Mouse (Mus musculus) gastrocnemius, postnatal 10 days (tissue): ENCODE data around the gene Sars2. TPM values are rescaled to one million over a fixed set of nuclear protein-coding genes. Genes with fewer than 3 reads are reported as not detected.

Experiments used
- DNase-seq: peaks from one replicate; pipeline ENCODE4 v3.0.0; 2021; ENCODE audit warnings: mixed read lengths
- total RNA-seq, 2 experiments: library from RNA; stranded (reverse); gene quantifications; 2 replicates each; pipeline ENCODE4 v1.2.3; 2021

The Sars2 gene
- total RNA-seq, 2 experiments from 2014 or later, result 16.2 to 18.6 TPM

DNA sequence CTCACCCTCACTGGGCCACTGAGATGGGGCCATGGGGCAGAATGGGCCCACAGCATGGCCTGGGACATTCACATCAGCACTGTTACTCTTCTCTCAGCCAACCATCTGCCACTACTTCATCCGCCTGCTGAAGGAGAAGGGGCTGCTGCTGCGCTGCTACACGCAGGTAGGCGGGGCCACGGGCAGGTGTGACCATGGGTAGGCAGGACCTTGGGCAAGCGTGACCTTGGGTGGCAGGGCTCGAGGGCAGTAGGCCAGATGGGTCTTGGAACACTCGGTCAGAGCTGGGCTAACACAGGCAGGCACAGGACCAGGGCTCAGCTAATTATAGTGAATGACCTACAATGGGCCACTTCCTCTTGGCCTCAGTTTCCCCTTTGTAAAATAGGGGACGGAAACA, 37.0 kb downstream of the Sars2 start:
- DNase-seq, result no peak

DNA sequence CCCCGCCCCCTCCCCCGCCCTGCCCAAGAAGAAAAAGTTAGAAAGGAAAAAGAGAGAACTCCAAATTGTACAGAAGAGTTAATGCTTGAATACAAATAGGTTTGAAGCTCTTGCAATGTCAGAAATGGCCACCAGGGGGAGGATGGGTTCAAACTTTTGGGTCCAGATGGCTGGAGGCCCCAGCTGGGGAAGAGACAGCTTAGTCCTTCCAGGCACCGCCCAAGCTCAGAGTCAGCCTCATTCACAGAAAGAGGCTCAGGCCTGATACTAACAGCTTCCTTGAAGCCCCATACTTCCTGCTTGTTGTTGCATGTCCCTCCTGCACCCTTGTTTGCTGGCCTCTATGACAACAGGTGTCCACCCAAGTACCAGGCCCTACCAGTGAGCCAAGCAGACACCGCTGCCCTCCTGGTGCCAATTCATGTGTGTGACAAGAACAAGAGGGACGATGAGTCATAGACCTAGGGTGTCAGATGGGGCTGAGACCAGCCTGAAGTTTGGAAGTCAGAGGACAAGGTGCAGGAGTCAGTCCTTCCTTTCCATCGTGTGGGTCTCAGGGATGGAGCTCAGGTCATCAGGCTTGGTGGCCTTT, 38.4 kb downstream of the Sars2 start:
- peak; percentile 94 for DNase-seq

DNA sequence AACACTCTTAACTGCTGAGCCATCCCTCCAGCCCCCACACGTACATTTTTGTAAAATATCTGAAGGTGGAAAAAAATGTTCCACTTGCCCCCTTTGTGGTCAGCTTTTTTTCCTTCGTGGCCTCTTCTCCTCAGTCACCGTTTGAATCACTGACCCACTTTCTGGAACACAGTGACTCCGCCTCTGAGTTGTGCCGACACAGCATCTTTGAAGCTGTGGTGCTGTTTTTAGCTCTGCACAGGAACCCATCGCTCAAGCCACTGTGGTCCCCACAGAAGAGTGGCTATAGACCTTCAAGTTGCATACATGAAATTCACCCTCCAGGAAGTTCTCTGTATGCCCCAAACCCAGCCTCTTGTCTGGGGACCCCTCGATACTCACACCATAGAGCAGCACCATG, 39.1 kb downstream of the Sars2 start:
- no peak for DNase-seq

- DNase-seq, result no peak
These were observed 39.5 kb downstream of the Sars2 start for GRCm38 (mm10) chr7:28781261-28781663.

GRCm38 (mm10) chr7:28785161-28785560, 43.4 kb downstream of the Sars2 start:
- DNase-seq, result no peak

- no peak for DNase-seq
These were observed 46.1 kb downstream of the Sars2 start for GRCm38 (mm10) chr7:28787884-28788283.

GRCm38 (mm10) chr7:28788307-28789195, 46.8 kb downstream of the Sars2 start, which contains the start of gene Rinl:
Gene Rinl, plus strand, starts transcription at chr7:28788969.
- DNase-seq, result no peak

- DNase-seq, result no peak
These were observed 47.4 kb downstream of the Sars2 start for GRCm38 (mm10) chr7:28789235-28789634.

DNA sequence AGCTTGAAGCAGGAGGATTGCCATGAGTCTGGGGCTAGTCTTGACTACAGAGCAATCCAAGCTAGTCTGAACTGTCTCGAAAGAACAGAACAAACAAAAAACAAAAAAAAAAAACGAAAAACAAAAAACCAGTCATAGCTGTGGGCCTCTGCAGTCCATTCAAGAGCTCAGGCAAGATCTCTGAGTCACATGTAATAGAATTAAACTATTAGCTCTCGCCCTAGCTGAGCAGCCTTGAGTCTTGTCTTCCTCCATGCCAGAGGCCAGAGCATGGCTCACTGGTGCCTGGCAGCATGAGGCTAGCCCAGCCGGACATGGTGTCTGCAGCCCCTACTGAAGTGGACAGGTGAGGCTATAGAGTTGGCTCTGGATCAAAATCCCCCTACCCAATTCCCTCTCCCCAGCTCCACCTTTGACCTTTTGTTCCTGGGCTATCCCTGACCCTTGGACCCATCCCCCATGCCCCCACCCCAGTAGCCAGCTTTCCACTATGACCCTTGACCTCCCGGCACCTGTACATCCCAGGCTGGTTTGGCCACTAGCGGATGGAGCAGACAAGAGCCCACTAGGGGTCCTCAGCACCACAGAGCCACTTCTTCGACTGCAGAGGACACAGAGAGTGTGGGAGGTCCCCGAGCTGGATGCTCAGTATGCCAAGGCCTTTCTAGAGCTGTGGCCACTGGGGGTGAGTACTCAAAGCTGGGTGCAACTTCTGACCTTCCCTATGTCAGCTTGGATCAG, 48.4 kb downstream of the Sars2 start:
- DNase-seq, result no peak

DNA sequence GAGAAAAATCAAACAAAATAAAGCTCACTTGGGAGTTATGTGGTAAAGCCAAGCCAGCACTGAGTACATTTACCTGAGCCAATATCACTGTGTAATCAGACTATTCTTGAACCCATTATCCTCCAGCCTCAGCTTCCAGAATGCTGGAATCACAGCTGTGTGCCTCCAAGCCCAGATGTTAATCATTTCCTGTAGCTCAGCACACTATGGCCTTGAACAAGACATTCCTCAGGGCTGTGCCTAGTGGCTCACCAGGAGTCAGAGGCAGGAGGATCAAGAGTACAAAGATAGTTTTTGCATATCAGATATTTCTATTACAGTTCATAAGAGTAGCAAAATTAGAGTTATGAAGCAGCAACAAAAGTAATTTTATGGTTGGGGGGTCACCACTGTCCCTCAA, 49.9 kb downstream of the Sars2 start:
- DNase-seq, result no peak

DNA sequence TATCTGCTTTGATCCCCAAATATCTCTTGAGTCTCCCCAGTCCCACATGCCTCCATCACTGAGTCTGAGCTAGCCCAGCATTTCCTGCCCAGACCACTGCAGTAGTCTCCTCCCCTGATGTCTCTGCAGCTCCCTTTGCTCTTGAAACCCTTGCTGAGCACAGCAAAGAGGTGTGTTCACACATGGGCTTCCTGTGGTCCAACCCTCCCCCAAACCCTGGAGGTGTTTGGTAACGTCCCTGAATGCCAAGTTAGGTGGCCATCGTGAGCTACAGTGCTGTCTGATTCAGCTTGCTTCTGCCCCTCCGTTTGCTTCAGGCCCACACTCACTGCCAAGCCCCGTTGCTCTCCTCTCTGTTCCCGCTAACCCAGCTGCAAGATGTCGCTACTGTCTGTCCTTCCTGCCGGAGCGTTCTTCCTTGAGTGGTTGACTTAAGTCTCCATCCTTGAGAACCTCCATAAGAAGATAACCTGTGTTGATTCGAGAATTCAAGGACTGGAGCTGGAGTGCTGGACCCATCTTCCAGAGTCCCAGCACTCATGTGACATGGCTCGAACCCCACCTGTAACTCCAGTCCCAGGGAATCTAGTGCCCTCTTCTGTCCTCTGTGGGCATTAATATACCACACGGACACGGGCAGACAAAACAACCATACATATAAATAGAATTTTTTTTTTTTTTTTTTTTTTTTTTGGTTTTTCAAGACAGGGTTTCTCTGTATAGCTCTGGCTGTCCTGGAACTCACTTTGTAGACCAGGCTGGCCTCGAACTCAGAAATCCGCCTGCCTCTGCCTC, 50.8 kb downstream of the Sars2 start:
- DNase-seq, result no peak

- DNase-seq, result no peak
These were observed 52.0 kb downstream of the Sars2 start for GRCm38 (mm10) chr7:28793834-28794233.

DNA sequence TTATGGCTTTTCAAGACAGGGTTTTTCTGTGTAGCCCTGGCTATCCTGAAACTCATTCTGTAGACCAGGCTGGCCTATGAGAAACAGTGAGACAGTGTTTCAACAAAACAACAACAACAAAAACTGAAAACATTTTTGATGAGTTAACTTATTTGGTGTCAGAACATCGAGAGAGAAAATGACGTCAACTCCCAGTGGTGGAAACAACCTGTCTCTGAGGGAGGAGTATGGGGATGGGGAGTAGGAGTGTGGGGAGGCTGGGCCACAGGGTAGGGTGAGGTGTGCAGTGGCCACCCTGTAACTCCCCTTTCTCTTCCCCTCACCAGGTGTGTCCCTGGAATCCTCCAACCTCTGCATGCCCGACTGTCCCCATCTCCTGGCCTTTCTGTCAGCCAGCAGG, 52.7 kb downstream of the Sars2 start:
- no peak for DNase-seq

- no peak for DNase-seq
These were observed 54.0 kb downstream of the Sars2 start for GRCm38 (mm10) chr7:28795832-28796231.

- peak; percentile 87 for DNase-seq
These were observed 54.8 kb downstream of the Sars2 start for GRCm38 (mm10) chr7:28796562-28796975.

DNA sequence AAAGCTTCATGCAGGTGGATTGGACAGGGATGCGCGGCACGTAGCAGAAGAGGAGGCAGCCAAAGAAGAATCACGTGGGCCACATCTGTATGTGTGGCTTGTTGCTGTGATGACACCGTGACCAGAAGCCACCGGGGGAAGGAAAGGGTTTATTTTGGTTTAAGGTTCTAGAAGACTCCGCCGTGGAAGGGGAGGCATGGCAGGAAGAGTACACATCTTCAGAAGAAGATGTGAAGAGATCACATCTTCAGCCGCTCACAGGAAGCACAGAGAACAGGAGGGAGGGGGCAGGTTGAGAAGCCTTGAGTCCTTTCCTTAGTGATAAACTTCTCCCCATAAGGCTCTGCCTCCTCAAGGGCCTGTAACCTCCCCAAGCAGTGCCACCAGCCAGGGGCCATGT, 58.2 kb downstream of the Sars2 start:
- DNase-seq, result no peak

- no peak for DNase-seq
These were observed 59.7 kb downstream of the Sars2 start for GRCm38 (mm10) chr7:28801451-28801850.

DNA sequence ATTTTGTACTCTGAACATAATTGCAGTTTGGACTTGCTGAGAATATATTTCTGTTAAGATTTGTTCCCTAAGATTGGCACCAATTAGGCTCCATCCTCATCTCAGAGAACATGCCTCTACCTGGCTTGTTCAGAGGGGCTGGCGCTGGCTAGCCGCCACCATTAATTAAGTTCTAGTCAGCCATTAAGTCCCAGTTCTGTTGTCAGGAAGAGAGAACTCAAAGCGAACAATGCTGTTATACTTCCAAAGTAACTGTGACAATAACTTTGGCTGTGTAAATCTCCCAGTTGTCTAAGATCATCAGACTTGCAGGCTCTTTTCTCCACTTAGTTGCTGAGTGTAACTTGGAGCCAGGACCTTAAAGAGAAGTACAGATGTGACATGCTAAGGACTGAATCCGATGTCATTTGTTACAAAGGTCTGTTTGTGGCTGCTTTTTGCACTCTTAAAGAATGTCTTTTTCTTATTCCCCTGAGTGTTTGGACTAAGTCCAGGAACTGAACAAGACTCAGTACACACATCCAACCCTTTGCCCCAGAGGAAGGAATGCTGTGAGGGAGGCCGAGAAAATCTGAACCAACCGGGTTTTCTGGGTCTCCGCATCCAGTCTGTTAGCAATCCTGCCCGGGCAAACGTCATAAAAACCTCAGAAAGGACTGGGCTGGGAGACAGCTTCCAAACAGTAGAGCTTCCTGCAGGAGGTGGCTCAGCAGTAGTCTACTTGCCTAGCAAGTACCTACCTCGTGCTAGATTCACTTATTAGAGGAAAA, 60.3 kb downstream of the Sars2 start:
- no peak for DNase-seq

DNA sequence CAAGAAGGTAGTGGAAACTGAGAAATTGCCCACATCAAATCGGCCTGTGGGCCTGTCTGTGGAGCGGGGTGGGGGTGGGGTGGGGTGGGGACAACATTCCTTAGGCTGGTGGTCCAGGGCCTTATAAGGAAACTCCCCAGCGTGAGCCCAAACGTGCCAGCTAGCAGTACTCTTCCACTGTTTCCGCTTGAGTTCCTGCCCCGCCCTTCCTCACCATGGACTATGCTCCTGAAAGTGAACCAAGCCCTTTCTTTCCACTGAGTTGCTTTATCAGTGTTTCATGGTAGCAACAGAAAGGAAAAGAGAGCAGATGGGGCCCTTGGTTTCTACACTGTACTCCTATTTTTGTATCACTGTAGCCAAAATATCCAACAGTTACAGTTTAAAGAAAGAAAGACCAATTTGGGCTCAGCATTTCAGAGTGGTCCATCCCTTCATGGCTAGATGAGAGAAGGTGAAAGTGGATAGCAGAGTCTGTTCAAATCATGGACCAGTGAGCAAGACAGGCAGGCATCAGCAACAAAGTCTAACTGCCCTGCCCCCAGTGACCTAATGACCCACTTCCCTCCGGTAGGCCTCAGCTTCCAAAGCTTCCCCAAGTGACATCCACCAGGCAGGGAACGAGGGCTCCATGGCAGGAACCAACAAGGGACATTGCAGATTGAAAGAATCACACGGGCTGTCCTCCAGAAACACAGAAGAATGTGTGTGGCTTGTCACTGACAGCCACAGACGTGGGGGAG, 61.2 kb downstream of the Sars2 start:
- DNase-seq, result no peak
